Mouse (Mus musculus) bone marrow macrophage, adult 2 months (primary cell): Measurements from ENCODE around the gene Atp7a. TPM values are rescaled to one million over a fixed set of nuclear protein-coding genes. Genes with fewer than 3 reads are reported as not detected.

ENCODE experiments used
- H3K27ac ChIP-seq: 2 replicates; pipeline ENCODE4 v1.5.1; 2012; ENCODE audit warnings: low read depth, low read length; ENCODE audit not compliant: insufficient read depth
- H3K4me1 ChIP-seq: 2 replicates; pipeline ENCODE4 v1.6.1; 2012; ENCODE audit warnings: low read length; ENCODE audit not compliant: control insufficient read depth, insufficient read depth
- H3K4me3 ChIP-seq: 2 replicates; pipeline ENCODE4 v1.5.1; 2012; ENCODE audit warnings: mild to moderate bottlenecking, low read length, moderate library complexity; ENCODE audit not compliant: insufficient read depth
- CTCF ChIP-seq: IDR thresholded peaks from 2 replicates; pipeline ENCODE4 v1.5.1; 2012; ENCODE audit warnings: low read depth, mild to moderate bottlenecking, low read length, moderate library complexity
- POLR2A ChIP-seq: IDR thresholded peaks from 2 replicates; pipeline ENCODE4 v1.6.1; 2012; ENCODE audit warnings: mild to moderate bottlenecking, low read depth, low read length, borderline replicate concordance
- polyA plus RNA-seq: library from polyadenylated mRNA; stranded (reverse); fragments of >200 nt; gene quantifications from 2 replicates; pipeline ENCODE4 v1.2.4, GENCODE M21; 2012; ENCODE audit not compliant: missing spikeins, insufficient read depth, insufficient read length

The Atp7a gene
- polyA plus RNA-seq, 1 experiment: 20.3 TPM

- TF ChIP-seq POLR2A: no peak
- no peak for TF ChIP-seq CTCF
- no peak overlapping the region for H3K4me3 ChIP-seq
- peaks cover 3% of the 10 kb centered on the region for H3K4me1 ChIP-seq
- H3K27ac ChIP-seq: no peak overlapping the region
Measured at GRCm38 (mm10) chrX:106080811-106081443, 53.9 kb downstream of the Atp7a start.

DNA sequence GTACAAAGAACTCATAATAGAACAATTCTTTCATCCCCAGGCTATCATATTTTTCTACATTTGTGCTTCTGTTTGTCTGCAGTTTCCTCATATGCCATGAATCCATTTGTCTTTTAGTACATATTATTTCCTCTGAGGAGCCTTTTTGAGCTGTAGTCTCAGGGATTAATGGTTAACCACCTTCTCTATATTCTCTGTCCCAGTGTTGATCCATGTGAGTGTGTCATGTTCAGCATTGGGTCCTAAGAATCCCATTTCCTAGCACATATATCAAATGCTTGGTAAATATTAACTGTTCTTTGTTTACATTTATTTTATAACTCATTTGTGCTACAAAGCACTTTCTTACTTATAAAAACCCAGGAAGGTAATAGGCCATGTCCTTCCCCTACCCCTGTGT lies 55.4 kb downstream of the Atp7a start:
- Histone ChIP-seq H3K27ac (no peak overlapping the region), H3K4me3 (no peak overlapping the region), H3K4me1 (peaks cover 3% of the 10 kb centered on the region; the same call in 1 of the 2 replicates)
- TF ChIP-seq CTCF: no peak
- TF ChIP-seq POLR2A: no peak

- Histone ChIP-seq H3K27ac (no peak overlapping the region), H3K4me1 (peaks cover 6% of the 10 kb centered on the region), H3K4me3 (no peak overlapping the region)
- no peak for TF ChIP-seq CTCF
Measured at GRCm38 (mm10) chrX:106085132-106085531, 58.1 kb downstream of the Atp7a start.

DNA sequence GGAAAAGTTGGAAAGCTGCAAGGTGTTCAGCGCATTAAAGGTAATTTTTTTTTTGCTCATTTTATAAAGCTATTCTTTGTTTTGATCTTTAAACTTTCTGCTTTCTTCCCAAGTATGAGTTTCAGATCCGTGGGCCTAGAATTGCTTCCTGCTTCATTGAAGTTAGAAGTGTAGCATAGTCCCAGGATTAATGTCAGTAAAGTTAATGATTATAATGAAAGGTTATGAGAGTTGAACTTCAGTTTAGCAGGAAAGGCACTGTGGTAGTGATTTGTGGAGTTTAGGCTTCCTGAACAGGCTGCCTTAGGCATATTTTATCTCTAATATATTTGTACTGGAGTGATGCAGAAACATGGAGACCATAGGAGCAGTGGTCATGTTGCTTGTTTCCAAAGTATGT lies 58.5 kb downstream of the Atp7a start:
- TF ChIP-seq POLR2A (no peak), CTCF (no peak)
- no peak overlapping the region for H3K27ac ChIP-seq
- H3K4me3 ChIP-seq: no peak overlapping the region
- peaks cover 6% of the 10 kb centered on the region for H3K4me1 ChIP-seq

- H3K4me3 ChIP-seq: no peak overlapping the region
- peaks cover 3% of the 10 kb centered on the region for H3K4me1 ChIP-seq
- no peak overlapping the region for H3K27ac ChIP-seq
- TF ChIP-seq CTCF: no peak
- no peak for TF ChIP-seq POLR2A
Measured at GRCm38 (mm10) chrX:106092939-106093338, 65.9 kb downstream of the Atp7a start.

DNA sequence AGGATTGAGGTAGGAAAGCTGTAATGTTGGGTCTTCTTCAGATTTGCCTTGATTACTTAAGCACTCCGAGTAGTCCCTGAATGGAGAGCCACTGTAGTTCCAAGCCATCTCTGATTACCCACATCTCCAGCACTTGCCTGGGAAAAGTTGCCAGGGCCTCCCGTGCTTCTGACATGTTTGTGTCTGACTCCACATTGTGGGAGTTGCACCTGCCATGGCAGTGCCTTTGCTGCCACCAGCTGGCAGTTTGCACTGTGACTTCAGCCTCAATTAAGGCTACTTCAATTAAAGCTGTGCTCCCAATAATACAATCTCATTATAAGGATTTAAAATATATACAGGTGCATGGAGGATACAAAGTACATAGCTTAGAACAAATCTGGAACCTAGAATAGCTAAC lies 78.4 kb downstream of the Atp7a start:
- TF ChIP-seq CTCF (no peak), POLR2A (no peak)
- H3K4me3 ChIP-seq: no peak overlapping the region
- no peaks in the 10 kb centered on the region for H3K4me1 ChIP-seq
- no peak overlapping the region for H3K27ac ChIP-seq

DNA sequence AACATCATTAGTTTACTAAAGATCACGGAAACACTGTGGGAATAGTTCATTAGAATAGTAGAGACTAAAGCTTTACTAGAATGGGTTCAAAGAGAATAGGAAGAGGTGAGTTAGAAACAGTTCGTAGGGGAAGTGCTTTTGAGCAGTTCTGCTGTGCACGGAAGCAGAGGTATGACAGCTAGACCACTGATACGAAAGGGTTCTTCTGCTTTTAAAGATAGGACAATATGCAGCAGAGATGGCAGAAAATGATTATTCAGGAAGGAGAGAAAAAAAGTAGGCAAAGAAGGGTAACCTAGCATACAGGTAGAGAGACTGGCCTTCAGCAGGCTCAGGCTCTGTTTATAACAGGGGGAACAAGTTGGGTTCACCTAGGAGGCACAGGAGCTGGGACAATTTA lies 86.8 kb downstream of the Atp7a start:
- H3K4me1 ChIP-seq: no peaks in the 10 kb centered on the region
- H3K27ac ChIP-seq: no peak overlapping the region
- TF ChIP-seq POLR2A (no peak), CTCF (no peak)
- no peak overlapping the region for H3K4me3 ChIP-seq

DNA sequence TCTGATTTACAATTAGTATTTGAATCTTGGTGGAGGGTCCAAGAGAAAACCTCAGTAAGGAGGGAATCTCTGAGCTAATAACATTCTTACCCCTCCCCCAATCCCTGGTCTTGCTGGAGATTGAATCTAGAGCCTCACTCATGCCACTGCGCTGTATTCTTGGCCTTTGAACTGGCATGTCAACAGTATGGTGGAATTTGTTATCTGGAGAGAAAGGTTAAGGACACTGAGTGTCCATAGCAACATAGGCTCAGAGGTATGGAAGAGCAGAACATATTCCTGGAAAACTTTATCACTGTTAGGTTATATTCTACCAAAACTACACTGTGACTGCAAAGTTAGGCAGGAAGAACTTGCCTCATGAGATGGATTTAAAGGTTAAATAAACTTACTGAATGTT lies 87.6 kb downstream of the Atp7a start:
- no peak overlapping the region for H3K27ac ChIP-seq

DNA sequence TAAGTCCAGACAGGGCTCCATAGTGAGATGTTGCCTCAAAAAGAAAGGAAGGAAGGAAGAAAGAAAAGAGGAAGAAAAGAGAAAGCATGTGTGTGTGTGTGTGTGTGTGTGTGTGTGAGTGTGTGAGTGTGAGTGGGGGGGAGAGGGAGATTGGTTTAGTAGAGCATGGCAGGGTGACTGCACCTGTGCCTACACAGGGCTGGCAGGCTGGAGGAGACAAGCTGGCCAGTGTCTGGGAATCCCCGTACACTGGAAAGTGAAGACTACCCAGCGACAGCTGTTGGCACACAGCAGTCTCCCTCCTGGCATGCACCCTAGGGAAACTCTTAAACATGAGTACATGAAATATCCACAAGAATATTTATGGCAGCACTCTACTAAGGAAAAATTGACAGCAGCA lies 95.7 kb downstream of the Atp7a start:
- TF ChIP-seq POLR2A (no peak), CTCF (no peak)
- H3K4me1 ChIP-seq: 0 out of 2 replicates have a peak, but pooled peaks cover 2% of the 10 kb centered on the region
- H3K4me3 ChIP-seq: no peak overlapping the region
- H3K27ac ChIP-seq: no peak overlapping the region

More for the DNA sequence above, 87.6 kb downstream of the Atp7a start:
- TF ChIP-seq POLR2A: no peak
- Histone ChIP-seq H3K4me1 (no peaks in the 10 kb centered on the region), H3K4me3 (no peak overlapping the region)

DNA sequence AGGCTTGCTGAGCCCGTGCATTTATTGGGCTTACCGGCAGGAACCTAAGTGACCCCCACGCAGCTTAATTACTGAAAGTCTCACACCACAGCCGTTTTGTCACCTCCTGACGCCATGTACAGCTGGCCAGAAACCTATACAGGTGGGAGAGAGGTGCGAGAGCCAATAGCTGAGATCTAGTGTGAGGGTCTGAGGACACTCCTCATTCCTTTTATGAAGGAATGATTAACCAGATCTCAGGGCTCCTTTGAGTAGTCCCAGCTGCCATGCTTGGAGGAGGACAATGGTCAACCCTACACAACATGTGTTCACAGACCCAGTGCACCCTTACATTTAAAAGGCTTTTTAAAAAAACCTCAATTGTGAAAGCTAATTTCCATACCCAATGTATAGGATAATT lies 101.2 kb downstream of the Atp7a start:
- TF ChIP-seq CTCF: no peak
- no peak for TF ChIP-seq POLR2A
- H3K4me1 ChIP-seq: peaks cover 24% of the 10 kb centered on the region
- H3K4me3 ChIP-seq: no peak overlapping the region
- H3K27ac ChIP-seq: no peak overlapping the region

DNA sequence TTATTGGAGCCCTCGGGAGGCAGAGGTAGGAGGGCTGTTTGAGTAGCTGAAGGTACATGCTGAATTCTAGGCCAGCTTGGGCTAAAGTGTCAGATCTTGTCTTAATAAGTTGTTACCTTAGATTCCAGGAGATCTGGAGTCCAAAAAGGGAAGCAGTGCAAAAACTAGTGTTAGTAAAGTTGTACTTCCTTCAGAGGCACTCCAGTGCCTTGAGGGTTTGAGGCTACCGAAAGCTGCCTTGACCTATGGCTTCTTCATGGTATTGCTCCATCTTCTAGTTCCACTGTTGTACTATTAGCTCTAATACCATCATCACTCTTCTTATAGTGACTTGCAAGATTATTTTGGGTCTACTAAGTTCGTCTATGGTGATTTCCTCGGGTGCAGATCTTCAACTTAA lies 102.8 kb downstream of the Atp7a start:
- Histone ChIP-seq H3K4me1 (peaks cover 30% of the 10 kb centered on the region), H3K27ac (peak overlapping the region; percentile 52; the same call in 1 of the 2 replicates), H3K4me3 (no peak overlapping the region)
- no peak for TF ChIP-seq CTCF

GRCm38 (mm10) chrX:106134916-106135315 lies 107.8 kb downstream of the Atp7a start:
- Histone ChIP-seq H3K27ac (peak overlapping the region; percentile 100), H3K4me3 (peak overlapping the region; percentile 55), H3K4me1 (peaks cover 42% of the 10 kb centered on the region)
- TF ChIP-seq CTCF: no peak
- TF ChIP-seq POLR2A: no peak
